Mouse (Mus musculus) cerebellum, postnatal 14 days (tissue): ENCODE data around the gene Hibadh.
A peak's percentile ranks its signal among the peaks of the same experiment; 100 is the strongest.

ENCODE experiments used
- DNase-seq, 2 experiments: peaks; one replicate each; pipeline ENCODE4 v3.0.0; 2021; ENCODE audit warnings: mixed read lengths in 2 of 2

Gene Hibadh

DNA sequence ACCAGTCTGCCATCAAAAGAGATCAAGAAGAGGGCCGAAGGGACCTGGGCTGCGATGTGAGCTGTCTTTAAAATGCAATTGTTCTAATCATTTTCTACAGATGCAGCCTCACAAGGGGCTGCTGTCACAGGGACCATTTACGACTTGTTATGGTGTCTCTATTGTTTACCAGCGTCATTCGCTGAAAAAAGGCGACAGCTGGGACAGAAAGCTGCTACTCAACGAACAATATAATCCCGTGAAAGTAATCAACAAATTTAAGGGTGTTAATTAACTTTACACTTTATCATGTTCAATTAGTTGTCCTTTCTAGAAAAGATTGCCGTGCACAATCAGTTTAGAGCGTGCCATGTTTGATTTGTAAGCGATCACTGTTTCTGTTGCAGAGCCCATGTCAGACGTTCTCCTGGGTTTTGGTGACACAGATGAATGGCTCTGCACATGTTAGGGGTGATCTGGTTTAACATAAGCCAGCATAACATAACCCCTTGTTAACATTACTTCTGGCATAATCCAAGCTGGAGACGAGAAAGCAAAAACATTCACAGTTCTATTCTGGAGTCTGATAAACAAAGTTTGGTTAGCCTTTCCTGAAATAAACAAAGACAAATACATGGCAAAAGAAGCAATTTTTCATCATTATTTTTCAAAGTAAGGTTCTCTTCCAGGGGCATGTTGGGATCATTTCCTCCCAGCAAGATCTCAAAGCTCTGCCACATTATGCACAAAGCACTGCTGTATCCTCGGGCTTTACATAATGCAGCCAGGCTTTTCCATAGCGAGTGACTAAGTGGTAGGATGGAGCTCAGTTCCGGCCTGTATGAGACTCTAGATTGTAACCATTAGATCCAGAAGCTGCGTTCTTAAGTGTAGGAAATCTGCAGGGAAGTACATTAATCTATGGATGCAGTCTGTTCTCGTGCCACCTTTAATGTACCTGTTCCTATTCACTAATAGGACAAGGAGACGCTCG, 72.6 kb downstream of the Hibadh start:
- DNase-seq, result no peak

DNA sequence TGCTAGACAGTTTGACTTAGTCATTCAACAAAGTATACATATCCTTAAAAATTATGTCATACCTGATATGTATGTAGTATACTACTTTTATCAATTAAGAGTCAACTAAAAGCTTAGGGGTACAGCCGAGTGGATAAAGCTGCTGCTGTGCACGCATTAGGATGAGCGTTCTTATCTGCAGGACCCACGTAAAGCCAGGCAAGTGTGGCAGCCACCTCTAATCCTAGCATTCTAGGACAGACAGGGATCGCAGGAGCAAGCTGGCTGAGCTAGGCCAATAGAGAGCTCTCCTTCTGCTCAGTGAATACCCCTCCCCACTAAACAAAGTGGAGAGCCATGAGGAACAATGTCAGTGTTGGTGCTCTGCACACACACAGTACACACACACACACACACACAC, 75.0 kb downstream of the Hibadh start:
- no peak for DNase-seq

GRCm38 (mm10) chr6:52562994-52563393, 77.2 kb downstream of the Hibadh start:
- no peak for DNase-seq

DNA sequence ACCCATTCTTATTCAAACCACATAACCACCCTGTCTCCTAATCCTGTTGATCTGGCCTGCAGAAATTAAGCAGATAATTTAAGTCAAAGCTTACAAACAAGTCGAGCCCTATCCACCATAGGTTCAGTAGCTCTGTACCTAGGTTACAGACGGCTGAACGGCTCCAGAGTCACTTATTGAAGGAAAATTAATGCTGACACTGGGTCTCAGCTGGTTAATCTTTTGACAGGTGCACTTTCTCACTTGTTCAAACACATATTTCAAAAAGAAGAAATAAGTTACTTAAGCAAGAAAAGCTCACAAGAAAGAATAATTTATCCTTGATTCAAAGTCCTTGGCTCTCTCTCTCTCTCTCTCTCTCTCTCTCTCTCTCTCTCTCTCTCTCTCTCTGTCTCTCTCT, 81.1 kb downstream of the Hibadh start:
- no peak for DNase-seq

DNA sequence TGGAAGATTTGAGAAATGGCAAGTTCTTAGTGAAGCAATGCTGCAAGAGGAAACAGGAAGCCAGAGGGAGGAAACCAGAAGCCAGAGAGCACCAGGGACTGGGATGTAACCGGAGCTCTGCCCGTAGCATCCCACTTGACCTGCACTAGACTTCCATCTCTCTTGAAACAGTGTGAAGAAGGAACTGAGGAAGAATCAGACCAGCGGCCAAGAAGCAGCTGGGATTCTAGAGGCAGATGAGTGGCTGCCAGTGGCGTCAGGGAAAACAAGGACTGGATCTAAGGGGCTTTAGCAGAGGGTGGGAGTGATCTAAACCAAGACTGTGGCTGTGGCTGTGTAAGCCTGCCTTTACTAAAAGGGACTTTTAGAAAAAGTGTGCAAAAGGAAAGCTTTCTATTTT, 95.8 kb downstream of the Hibadh start:
- peak; percentile 24 to 30 for DNase-seq

DNA sequence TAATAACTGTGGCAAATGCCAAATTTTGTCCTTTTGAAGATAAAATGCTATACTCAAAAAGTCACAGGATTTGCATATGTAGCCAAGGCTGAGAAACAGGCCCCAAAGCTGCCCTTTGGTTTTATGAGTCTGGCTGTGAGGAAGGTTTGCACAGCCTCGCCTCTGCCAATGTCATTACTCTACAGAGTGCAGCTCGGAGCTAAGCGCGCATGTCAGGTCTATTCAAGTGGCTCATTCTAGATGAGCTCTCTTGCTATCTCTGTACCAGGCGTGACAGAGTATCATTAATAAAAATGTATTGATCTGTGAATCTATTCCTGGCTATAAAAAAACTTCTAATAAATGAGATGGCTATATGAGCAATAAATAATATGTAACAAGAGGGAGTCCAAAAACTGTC, 97.7 kb downstream of the Hibadh start:
- no peak for DNase-seq

DNA sequence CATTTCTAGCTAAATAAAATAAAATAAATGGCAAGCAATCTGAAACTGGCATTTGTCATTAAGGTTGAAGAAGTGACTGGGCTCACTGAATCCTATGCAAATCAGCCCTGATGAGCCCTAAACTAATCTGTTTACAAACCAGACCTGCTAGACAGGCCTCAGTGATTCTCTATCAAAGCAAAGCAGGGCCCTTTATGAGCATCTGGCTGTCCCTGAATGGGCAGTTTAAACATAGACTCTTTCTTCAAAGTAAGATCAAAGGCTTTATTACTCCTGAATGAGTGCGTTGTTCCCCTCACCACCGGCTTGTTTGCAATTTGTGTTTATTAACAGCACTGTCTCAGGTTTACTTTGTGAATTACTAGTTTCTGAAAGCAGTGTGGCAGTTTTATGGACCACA, 100.3 kb downstream of the Hibadh start:
- DNase-seq, result no peak

DNA sequence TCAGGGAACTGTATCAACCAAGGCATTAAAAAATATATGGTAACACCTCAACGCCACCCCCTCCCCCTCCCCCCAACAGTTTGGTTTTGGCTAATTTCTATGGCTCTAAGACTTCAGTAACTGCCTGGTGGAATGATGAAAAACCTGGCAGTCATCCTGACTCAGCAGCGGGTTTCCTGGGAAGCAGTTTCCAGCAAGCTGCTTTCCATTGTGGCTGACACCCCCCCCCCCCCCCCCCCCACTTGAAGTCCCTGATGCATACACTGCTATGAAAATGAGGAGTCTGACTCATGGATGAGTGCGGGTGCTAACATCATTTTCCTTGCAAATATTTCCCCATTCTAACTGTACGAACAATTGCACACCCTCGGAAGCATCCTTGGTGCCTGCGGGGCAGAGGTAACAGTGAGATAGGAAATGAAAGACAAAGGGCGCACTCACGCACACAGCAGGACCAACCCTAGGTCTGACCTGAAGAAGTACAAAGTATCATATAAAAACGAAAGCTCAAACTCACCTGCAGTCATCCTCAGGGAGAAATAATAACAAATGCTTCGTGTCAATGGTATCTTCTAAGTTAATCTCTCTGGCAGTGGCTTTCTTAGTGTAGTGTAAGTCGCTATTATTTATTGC, 105.0 kb downstream of the Hibadh start:
- DNase-seq, result peak; percentile 48 to 53

DNA sequence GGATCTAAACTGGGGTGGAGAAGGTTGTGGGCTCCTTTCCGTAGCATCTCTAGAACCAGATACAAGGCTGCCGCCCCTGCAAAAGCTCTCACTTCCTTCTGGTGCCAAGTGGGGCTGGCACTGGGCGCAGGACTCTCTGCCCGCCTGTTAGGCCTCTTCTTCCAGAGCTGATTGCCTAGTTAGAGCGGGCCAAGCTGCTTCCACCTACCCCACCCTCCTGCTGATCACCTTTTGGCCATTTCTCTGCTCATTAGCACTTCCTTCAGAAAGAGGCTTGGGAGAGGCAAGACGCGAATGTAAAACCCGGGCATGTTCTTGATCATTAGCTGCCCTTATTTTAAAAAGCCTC, 108.1 kb downstream of the Hibadh start:
- peak; percentile 62 to 78 for DNase-seq

DNA sequence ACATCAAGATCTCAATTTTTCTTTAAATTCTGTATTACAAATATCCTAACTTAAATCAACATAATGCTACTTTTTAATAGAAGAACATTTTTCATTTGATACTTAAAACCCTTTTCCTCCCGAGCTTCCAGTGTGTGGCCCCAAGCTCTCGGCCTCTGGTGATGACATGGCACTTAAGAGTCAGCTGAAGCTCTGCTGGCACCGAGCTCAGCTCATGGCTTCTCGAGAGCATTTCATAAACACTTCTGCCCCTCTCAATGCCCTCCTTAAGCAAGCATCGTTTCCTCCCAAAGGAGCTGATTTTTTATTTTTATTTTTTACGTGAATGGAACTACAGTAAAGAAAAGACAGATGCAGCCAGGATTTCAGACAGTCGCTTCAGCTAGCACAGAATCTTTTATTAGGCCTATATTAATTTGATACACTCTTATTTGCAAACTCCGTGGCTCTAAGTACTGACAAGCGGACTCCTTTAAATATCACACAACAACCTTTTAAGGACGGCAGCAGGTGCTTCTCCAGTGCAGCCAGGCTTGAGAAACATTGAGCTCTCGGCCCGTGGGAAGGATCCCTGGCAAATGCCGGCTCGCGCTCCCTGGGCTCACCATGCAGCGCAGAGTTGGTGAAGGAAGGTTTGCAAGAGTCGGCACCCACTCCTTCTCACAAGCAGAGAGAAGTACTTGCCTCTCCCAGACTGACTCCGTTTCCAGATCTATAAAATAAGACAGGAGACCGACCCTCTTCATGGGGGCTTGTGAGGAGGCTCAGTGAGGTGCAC, 108.6 kb downstream of the Hibadh start:
- peak in 1 of 2 experiments; percentile 15 for DNase-seq

DNA sequence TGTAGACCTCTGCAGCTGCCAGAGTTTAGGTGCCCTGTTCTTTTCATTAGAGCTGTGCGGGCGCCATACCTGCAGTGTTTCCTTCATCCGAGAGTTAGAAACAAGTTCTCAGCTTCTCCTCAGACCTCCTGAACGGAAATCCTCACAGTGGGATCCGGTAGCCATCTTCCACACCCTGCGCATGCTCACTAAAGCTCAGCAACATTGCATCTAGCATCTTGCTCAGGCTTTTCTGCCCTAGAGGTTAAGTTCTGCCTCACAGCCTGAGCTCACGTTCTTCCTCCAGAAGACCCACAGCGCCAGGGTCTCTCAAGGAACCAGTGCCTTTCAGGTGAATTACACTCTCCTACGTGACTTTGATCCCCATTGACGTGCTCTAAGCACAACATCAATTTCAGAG, 109.3 kb downstream of the Hibadh start:
- no peak for DNase-seq

DNA sequence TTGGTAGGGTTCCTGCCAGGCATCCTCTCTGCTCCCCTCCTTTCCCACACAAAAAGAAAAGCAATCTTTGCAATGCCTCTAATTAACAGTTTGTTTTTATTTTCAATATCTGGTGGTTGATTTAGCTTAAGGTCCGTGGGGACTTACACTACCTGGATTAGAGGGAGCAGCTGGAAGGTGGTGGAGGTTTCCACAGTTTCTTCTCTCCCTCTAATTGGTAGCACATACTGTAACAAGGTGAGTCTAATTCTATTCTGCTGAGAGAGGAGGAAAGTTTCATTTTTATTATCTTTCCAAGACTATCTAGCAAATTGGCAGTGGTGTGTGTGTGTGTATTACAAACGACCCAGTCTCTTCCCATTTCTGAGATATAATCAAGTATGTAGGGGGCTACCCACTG, 116.0 kb downstream of the Hibadh start:
- no peak for DNase-seq

GRCm38 (mm10) chr6:52518704-52519103, 121.5 kb downstream of the Hibadh start:
- DNase-seq, result no peak

DNA sequence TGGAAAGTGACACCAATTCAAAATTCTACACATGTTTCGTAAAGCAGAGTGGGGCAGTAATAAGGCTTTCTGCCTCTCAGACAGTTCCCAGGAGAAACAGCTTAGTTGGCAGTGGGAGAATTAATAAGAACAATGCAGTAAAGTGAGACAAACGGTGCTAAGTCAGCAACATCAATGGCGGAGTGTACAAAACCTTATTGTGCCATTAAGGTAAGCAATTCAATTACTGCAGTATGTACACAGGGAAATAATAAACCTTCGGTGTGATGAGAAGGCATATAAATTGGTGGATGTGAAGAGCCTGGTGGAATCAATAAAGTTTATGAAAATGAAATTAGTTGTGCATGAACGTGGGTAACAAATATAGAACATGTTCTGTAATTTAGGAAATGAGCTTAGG, 122.9 kb downstream of the Hibadh start:
- DNase-seq, result no peak

GRCm38 (mm10) chr6:52513876-52514405, 126.2 kb downstream of the Hibadh start:
- no peak for DNase-seq

GRCm38 (mm10) chr6:52508789-52509188, 131.4 kb downstream of the Hibadh start:
- DNase-seq, result no peak

DNA sequence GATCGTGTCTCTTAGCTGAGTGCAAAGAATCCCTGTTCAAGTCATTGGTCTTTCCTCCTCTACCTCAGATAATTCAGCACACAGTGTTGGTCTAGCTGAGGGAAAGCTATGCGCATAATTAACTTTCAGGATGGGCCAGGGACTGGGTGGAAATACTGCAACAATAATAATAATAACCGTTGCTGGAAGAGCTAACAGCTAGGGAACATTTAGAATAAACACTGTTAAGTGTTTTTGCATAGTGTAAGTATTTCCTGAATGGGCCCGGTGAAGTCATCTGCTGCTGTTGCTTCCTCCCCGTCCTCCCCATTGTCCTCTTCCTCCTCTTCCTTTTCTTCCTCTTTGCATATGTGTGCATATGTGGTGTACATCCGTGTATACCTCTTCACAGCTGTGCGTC, 132.2 kb downstream of the Hibadh start:
- no peak for DNase-seq

- DNase-seq, result peak in 1 of 2 experiments; percentile 27
Measured at GRCm38 (mm10) chr6:52507171-52507570, 133.0 kb downstream of the Hibadh start.

DNA sequence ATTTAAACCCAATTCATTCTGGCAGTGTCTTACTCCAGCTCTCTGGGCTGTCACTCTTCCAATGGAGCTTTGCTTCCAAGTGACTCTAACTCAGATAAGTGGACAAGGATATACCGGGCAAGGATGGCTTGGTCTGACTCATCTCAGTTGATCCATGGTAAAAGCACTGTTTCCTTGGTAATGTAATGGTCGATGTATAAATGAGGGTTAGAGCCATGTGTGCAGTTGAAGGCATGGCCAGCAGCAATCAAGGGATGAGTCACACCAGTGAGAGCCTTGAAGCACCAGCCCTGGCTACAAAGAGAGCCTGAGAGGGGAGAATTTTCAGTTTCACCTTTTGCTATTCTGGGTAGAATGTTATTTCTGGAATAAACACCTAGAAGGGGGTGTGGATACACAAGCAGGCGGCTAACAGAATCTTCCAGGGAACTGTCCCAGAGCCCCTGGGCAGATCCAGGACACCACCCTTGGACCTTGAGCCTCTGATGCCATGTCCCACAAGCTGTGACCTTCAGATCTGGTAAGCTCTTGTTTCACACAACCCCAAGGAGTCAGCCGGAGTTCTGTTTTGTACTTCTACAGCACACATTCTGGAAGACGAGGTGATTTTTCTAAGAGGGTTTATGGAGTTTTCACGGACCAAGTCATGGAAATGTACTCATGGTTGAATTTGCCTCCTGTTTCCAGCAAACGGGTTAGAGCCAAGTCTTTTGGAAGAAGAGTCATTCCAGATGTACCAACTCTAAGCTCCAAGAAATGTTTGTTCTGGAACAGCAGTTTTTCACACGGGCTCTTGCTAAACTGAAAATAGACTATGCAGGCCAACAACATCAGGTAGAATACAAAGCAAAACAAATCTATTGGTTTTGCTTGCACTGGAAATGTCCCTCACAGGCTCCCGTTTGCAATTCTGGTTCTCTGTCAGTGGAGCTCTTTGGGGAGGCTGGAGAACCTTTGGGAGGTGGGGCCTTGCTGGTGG, 134.1 kb downstream of the Hibadh start:
- DNase-seq, result peak; percentile 5 to 10

- peak; percentile 83 to 86 for DNase-seq
Measured at GRCm38 (mm10) chr6:52504676-52505460, 135.3 kb downstream of the Hibadh start.

DNA sequence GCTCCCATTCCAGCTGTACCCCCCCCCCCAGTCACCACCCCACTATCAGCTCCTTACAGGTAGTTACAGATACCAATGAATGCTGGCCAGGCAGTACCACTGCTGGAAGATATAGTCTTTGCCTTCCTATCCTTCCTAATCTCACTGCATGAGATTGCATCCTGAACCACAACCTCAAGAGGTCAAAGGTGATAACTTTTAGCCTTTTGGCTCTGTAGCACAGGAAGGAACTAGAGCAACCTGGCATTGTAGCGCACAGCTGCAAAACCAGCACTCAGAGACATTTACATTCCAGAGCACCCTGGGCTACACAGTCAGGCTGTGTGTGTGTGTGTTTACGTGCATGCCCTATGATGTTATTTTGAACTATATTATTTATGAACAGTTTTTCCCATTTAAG, 137.2 kb downstream of the Hibadh start:
- DNase-seq, result no peak
